Mouse (Mus musculus) CD4-positive, CD25-positive, alpha-beta regulatory T cell, adult 4 months (primary cell): Measurements from ENCODE around the gene Rufy3. TPM values are rescaled to one million over a fixed set of nuclear protein-coding genes. Genes with fewer than 3 reads are reported as not detected.

Source experiments
- ATAC-seq: one replicate; pipeline ENCODE4 v1.8.0; 2017
- polyA plus RNA-seq, 2 experiments: library from polyadenylated mRNA; unstranded; fragments of 100-300 nt; shearing (Covaris generic); gene quantifications; one replicate each; pipeline ENCODE4 v1.2.1; 2017

Rufy3 gene
- polyA plus RNA-seq, 2 experiments from 2014 or later = 2.6 to 3.2 TPM

GRCm38 (mm10) chr5:88629987-88630386, 65.1 kb downstream of the Rufy3 start:
- ATAC-seq = no peak

DNA sequence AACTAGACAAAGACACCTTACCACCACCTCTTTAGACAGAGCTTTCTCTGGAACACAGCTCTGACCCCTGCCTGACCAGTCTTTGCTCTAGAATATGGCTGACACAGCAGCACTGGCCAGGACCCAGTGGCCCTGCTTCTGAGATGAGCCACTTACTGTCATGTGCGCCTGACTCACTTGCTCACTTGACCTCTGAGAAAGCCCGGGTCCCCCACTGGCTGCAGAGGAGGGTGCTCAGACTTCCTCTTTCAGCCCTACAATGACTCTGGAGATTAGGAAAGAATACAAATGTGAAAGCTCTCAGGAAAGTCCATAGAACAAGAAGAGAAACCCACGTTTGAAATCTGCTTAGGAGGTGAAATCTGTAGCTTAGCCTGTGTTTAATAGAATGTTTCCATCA, 66.0 kb downstream of the Rufy3 start:
- ATAC-seq = no peak

- no peak for ATAC-seq
Measured at GRCm38 (mm10) chr5:88631545-88631944, 66.7 kb downstream of the Rufy3 start.

DNA sequence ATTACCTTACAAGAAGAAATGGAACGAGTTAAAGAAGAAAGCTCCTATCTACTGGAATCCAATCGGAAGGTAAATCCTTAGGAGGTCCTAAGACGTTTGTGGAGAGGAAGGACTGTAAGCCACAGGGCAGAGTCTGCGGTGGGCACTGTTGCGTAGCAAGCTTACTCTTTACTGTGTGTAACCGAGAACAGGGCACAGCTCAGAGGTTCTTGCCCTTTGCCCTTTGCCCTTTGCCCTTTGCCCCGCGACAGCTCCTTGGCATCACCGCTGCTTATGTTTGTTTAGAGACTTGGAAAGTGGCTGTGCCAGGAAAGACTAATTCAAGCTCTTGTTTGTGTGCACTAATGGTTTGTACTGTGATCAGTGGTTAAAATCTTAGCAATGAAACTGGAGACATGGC, 67.6 kb downstream of the Rufy3 start:
- no peak for ATAC-seq

DNA sequence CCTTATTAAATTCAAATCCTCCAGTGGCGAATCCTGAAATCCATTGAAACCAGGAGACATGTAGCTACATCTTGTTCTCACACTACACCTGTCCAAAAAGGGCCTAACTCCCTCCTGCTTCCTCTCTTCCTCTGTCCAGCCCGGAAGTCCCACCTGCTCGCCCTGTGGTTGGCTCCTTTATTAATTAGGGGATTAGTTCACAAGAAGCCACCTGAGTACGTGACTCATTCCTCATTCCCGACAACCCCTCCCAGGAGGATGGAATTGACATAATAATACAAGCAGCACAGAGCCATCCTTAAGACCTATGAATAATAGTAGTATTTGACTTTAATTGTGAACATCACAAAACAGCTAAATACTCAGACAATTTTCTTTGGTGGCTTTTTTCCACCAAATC, 69.2 kb downstream of the Rufy3 start:
- no peak for ATAC-seq

- ATAC-seq = no peak
Measured at GRCm38 (mm10) chr5:88642786-88643185, 77.9 kb downstream of the Rufy3 start.

- ATAC-seq = no peak
Measured at GRCm38 (mm10) chr5:88643491-88643890, 78.7 kb downstream of the Rufy3 start.

GRCm38 (mm10) chr5:88644901-88645300, 80.1 kb downstream of the Rufy3 start:
- no peak for ATAC-seq

DNA sequence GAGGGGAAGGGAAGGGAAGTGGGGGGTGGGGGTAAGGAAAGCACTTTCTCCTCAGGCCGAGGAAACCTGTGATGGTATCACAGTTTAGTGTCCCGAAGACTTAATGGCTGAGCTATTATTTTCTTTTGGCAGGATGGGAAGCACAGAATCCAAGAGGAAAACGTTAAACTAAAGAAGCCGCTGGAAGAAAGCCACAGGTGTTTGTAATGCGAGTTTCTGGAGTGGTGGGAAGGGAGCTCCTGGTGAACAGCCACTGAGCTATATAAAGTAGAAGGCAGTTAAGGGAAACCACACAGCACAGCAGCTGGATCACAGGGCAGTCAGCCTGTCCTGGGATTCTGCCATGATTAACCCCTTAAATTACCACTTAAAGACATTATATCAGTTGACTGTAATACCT, 80.6 kb downstream of the Rufy3 start:
- no peak for ATAC-seq

DNA sequence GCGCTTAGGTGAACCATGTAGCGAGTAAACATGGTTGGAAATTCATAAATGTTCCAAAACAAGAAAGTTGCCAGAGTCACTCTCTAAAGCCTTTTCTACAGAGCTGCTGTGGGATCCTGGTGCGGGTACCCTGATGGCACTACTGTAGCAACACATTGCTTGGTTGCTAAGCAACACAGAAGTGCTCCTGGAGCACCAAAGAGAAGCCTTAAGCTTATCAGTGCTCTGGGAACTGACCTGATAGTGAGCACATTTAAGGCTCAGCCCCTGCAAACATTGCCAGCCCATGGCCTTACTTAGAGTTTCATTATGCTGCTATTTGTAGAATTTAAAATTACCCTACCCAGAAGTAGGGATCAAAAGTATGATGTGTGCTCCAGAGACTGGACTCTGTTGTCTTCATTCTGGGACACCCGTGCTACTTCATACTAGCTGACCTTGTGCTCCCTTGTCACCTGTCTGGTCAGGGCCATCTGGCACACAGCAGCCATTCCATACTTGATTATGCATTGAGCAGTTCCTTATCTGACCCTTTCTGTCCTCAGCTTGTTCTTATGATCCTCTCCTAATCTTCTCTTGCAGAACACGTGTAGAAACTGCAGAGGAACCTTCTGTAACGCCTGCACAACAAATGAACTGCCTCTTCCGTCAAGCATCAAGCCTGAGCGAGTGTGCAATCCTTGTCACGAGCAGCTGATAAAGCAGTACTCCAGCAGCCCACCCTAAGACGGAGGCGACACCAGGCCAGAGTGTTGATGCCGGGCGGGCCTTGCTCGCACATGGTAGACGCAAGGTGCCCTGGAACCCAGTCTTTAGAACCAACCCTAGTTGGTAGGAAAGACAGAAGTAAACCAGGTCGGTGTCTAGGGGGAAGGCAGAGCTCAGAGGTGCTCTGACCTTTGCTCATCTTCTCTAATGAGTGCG, 84.7 kb downstream of the Rufy3 start:
- ATAC-seq = no peak

DNA sequence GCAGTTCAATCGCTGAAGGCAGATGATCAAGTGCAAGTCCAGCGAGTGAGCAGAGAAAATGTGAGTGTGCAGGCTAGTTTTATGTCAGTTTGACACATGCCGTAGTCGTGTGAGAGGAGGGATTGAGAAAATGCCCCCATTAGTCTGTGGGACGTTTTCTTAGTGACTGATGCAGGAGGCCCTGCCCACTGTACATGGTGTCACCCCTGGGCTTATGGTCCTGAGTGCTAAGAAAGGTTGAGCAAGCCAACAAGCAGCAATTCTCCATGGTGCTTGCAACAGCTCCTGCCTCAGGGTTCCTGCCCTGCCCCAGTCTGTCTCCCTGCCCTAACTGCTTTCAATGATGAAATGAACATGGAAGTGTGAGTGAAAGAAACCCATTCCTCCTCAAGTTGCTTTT, 87.7 kb downstream of the Rufy3 start:
- no peak for ATAC-seq

GRCm38 (mm10) chr5:88657868-88658267, 93.0 kb downstream of the Rufy3 start:
- ATAC-seq = no peak

- no peak for ATAC-seq
Measured at GRCm38 (mm10) chr5:88663151-88663550, 98.3 kb downstream of the Rufy3 start.

DNA sequence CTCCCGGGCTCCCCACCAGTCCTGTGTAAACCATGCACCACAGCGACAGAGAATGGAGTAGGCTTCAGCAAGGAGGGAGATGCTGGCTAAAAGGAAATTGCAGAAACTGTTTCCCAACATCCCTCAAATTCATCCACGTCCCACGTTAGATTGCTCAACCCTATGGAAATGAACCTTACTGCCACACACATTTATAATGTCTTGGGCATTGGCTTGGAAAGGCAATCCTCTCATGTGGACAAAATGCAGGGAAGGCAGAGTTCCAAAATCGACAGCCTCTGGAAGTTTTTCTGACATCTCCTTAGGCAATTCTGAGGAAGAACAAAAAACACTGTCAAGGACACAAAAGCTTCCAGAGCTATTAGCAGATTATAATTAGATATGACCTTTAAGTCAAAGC, 99.0 kb downstream of the Rufy3 start:
- no peak for ATAC-seq

DNA sequence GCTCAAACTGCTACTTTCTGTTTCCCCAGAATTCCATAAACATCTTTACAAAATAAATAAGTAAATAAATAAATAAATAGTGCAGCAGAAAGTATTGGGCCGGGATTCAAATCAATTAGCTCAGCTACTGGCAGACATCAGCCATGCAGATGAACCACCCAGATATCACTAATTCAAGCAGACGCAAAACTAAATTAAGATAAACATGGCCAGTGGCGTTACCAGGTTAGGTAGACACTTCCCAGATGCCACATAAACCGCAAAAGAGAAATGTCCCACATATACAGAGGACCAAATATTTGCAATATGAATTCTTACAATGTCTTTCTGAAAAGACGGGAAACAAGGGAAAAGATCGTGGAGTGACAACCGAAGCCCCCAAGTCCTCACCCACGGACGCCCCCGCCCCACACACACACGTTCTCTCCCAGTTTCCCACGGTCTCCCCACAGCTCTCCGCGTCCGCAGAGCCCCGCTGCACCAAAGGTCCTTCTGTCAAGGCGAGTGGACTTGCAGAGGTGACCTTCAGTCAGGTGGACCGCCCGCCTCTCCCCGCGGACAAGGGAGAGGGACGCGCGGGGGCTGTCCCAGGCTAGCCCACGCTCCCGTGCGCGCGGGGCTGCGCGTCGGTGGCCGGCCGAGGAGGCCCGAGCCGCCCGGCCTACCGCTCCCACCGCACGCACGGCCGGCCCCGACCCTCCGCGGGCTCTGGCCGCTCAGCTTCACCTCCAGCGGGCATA, 110.0 kb downstream of the Rufy3 start:
- no peak for ATAC-seq

DNA sequence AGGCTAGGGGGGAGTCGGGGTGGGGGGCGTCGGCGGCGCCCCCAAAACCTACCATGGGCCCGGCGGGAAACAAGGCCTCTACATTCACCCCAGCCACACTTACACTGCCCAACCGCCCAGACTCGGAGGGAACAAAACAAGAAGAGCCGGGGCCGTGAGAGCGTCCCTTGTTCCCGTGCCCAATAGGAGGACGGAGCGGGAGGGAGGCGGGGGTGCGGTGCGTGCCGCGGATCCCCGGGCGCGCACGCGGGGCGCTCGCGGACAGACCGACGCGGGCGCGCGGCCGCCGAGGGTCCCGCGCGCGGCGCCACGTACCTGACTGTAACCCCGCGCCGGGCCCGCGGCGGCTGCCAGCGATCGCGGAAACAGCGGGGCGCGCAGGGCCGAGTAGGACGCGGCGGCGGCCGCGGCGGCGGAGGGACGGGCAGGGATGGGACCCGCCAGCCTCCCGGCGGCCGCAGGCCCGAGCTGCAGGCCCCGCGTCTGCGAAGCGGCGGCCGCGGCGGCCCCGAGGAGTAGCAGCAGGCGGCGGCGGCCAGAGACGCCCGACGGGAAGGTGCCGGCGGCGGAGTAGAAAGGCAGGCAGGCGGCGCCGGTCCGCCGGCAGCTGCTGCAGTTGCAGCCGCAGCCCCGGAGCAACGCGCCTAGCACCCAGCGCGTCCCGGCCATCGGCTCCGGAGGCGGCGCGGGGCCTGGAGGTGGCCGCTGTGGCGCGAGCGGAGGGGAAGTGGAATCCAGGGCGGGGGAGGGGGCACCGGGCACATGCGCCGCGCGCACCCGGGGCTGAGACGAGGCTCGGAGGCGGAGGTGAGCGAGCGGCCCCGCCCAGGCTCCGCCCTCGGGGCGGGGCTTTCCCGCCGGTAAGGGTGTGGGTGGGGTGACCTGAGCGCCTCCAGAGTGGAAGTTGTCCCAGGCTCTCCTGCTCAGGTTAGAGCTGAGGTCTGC, 110.9 kb downstream of the Rufy3 start, which contains the start of gene Grsf1:
TSS of gene Grsf1 (minus strand) at position 729 of the 945 bp plus-strand sequence.
- peak; percentile 86 for ATAC-seq

- no peak for ATAC-seq
Measured at GRCm38 (mm10) chr5:88678929-88679328, 114.1 kb downstream of the Rufy3 start.

DNA sequence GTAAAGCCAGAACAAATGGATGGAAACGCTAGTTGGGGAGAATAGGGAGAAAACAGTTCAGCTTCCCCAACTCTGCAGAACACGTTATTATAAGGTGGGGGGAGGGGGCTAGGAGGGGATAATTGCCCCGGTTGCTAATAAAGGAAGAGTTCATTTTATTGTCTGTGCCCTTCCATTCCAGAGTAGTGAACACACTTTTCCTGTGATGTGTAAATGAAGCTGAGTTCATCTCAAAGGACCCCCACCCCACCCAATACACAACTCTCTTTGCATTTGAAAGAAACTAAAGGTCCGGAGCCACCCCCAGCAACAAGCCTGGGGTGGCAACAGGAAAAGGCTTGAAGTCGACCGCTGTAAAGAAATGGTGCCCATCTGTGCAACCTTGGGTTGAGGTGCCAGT, 114.5 kb downstream of the Rufy3 start:
- no peak for ATAC-seq

DNA sequence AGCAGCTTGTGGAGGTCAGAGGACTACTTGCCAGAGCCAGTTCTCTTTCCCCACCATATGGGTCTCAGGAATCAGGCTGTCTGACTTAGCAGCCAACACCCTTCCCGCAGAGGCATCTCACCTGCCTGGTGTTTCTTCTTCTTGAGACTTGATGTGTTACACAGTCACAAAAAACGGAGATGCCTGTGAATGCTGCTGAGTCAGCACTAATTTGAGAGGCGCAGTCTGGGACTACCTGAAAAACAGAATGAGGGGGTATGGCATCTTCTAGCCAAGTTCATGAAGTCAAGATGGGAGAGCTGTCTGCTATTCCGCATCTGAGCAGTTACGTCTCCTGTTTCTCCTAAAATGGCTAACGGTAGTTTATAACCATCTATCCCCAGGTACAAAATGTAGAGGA, 115.7 kb downstream of the Rufy3 start:
- no peak for ATAC-seq

DNA sequence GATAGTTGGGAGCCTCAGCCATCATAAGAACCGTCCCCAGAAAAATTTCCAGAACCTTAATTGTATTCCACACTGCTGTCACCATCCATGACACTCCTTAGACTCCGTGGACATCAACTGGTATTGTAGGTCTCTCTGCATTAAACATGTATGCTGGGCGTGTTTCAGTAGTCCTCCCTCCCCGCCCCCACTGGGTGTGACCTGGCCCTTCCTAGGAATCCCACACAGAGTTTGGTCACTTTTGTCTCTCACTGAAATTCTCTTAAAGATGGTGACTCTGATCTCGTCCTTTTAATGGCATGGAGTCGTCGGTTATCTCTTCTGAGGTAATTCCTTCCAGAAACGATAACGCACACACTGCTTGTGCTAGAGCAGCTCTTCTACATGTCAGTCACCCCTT, 118.9 kb downstream of the Rufy3 start:
- no peak for ATAC-seq

GRCm38 (mm10) chr5:88684226-88684625, 119.4 kb downstream of the Rufy3 start:
- ATAC-seq = no peak

GRCm38 (mm10) chr5:88685306-88685705, 120.5 kb downstream of the Rufy3 start:
- no peak for ATAC-seq
